Mouse (Mus musculus): ENCODE results near the gene Tmem150b. TPM values are rescaled to one million over a fixed set of nuclear protein-coding genes. Genes with fewer than 3 reads are reported as not detected.

Gene Tmem150b
- polyA plus RNA-seq, 1 experiment, result 0.04 TPM

GRCm38 (mm10) chr7:4671956-4672355 lies 53.1 kb downstream of the Tmem150b start:
- Histone ChIP-seq H3K27me3 (ENCODE audit: control insufficient read depth, insufficient read depth, insufficient read length) (no peaks in the 10 kb centered on the region), H3ac (ENCODE audit: control insufficient read depth, insufficient read length) (no peak overlapping the region), H3K36me3 (ENCODE audit: control insufficient read depth, insufficient read depth) (peaks cover 12% of the 10 kb centered on the region), H3K4me2 (ENCODE audit: low read depth) (no peak overlapping the region), H3K79me2 (ENCODE audit: control insufficient read depth, insufficient read depth) (no peaks in the 10 kb centered on the region), H3K4me3 (no peak overlapping the region)
- TF ChIP-seq MYOG (IDR thresholded peaks at IDR 0.05; ENCODE audit: control insufficient read depth in 1 of 3, insufficient read depth in 1 of 3, insufficient read length in 2 of 3, low read depth in 2 of 3) (no peak), REST (IDR thresholded peaks at IDR 0.05; ENCODE audit: insufficient read depth, insufficient read length) (no peak), E2F4 (IDR thresholded peaks at IDR 0.05; ENCODE audit: insufficient read depth) (no peak), POLR2AphosphoS2 (IDR thresholded peaks at IDR 0.05; ENCODE audit: insufficient read length, low read depth) (no peak)

GRCm38 (mm10) chr7:4670655-4671255 lies 54.3 kb downstream of the Tmem150b start:
- Histone ChIP-seq H3K79me2 (ENCODE audit: control insufficient read depth, insufficient read depth) (no peaks in the 10 kb centered on the region), H3K36me3 (ENCODE audit: control insufficient read depth, insufficient read depth) (peaks cover 7% of the 10 kb centered on the region), H3K27me3 (ENCODE audit: control insufficient read depth, insufficient read depth, insufficient read length) (no peaks in the 10 kb centered on the region), H3ac (ENCODE audit: control insufficient read depth, insufficient read length) (no peak overlapping the region), H3K4me2 (ENCODE audit: low read depth) (no peak overlapping the region), H3K4me3 (no peak overlapping the region)
- TF ChIP-seq POLR2AphosphoS2 (IDR thresholded peaks at IDR 0.05; ENCODE audit: insufficient read length, low read depth) (no peak), REST (IDR thresholded peaks at IDR 0.05; ENCODE audit: insufficient read depth, insufficient read length) (no peak), TCF12 (IDR thresholded peaks at IDR 0.05; ENCODE audit: insufficient read depth, poor library complexity, severe bottlenecking) (no peak), POLR2A (IDR thresholded peaks at IDR 0.05; ENCODE audit: insufficient read length, low read depth) (no peak), TCF3 (IDR thresholded peaks at IDR 0.05; ENCODE audit: insufficient read length, low read depth) (no peak)

GRCm38 (mm10) chr7:4669156-4669555 lies 55.9 kb downstream of the Tmem150b start:
- Histone ChIP-seq H3K79me2 (ENCODE audit: control insufficient read depth, insufficient read depth) (no peaks in the 10 kb centered on the region), H3K4me2 (ENCODE audit: low read depth) (no peak overlapping the region), H3ac (ENCODE audit: control insufficient read depth, insufficient read length) (no peak overlapping the region), H3K36me3 (ENCODE audit: control insufficient read depth, insufficient read depth) (peaks cover 6% of the 10 kb centered on the region), H3K4me3 (no peak overlapping the region), H3K27me3 (ENCODE audit: control insufficient read depth, insufficient read depth, insufficient read length) (no peaks in the 10 kb centered on the region)
- TF ChIP-seq REST (IDR thresholded peaks at IDR 0.05; ENCODE audit: insufficient read depth, insufficient read length) (no peak), USF1 (IDR thresholded peaks at IDR 0.05; ENCODE audit: low read depth) (no peak), MAX (IDR thresholded peaks at IDR 0.05; ENCODE audit: low read depth) (no peak), CEBPB (IDR thresholded peaks at IDR 0.05; ENCODE audit: insufficient read depth, poor library complexity, severe bottlenecking) (no peak), TCF12 (IDR thresholded peaks at IDR 0.05; ENCODE audit: insufficient read depth, poor library complexity, severe bottlenecking) (no peak), E2F4 (IDR thresholded peaks at IDR 0.05; ENCODE audit: insufficient read depth) (no peak), SRF (IDR thresholded peaks at IDR 0.05; ENCODE audit: control insufficient read depth, insufficient read length, low read depth) (no peak), POLR2A (IDR thresholded peaks at IDR 0.05; ENCODE audit: insufficient read length, low read depth) (no peak), POLR2AphosphoS2 (IDR thresholded peaks at IDR 0.05; ENCODE audit: insufficient read length, low read depth) (no peak), MYOG (IDR thresholded peaks at IDR 0.05; ENCODE audit: control insufficient read depth in 1 of 3, insufficient read depth in 1 of 3, insufficient read length in 2 of 3, low read depth in 2 of 3) (no peak), MYOD1 (IDR thresholded peaks at IDR 0.05; ENCODE audit: control insufficient read depth in 1 of 3, insufficient read length in 2 of 3, low read depth in 2 of 3) (no peak), TCF3 (IDR thresholded peaks at IDR 0.05; ENCODE audit: insufficient read length, low read depth) (no peak)

GRCm38 (mm10) chr7:4668506-4668905 lies 56.5 kb downstream of the Tmem150b start:
- no peaks in the 10 kb centered on the region for H3K79me2 ChIP-seq (ENCODE audit: control insufficient read depth, insufficient read depth)
- H3K4me2 ChIP-seq (ENCODE audit: low read depth), result no peak overlapping the region
- H3K4me3 ChIP-seq, result no peak overlapping the region
- H3K27me3 ChIP-seq (ENCODE audit: control insufficient read depth, insufficient read depth, insufficient read length), result no peaks in the 10 kb centered on the region
- no peak overlapping the region for H3ac ChIP-seq (ENCODE audit: control insufficient read depth, insufficient read length)
- no peak for TF ChIP-seq MYOG (IDR thresholded peaks at IDR 0.05; ENCODE audit: control insufficient read depth in 1 of 3, insufficient read depth in 1 of 3, insufficient read length in 2 of 3, low read depth in 2 of 3)
- no peak for TF ChIP-seq MAX (IDR thresholded peaks at IDR 0.05; ENCODE audit: low read depth)
- no peak for TF ChIP-seq TCF12 (IDR thresholded peaks at IDR 0.05; ENCODE audit: insufficient read depth, poor library complexity, severe bottlenecking)
- TF ChIP-seq REST (IDR thresholded peaks at IDR 0.05; ENCODE audit: insufficient read depth, insufficient read length), result no peak
- no peak for TF ChIP-seq SRF (IDR thresholded peaks at IDR 0.05; ENCODE audit: control insufficient read depth, insufficient read length, low read depth)
- no peak for TF ChIP-seq CEBPB (IDR thresholded peaks at IDR 0.05; ENCODE audit: insufficient read depth, poor library complexity, severe bottlenecking)
- TF ChIP-seq TCF3 (IDR thresholded peaks at IDR 0.05; ENCODE audit: insufficient read length, low read depth), result no peak
- TF ChIP-seq USF1 (IDR thresholded peaks at IDR 0.05; ENCODE audit: low read depth), result no peak
- peaks cover 6% of the 10 kb centered on the region for H3K36me3 ChIP-seq (ENCODE audit: control insufficient read depth, insufficient read depth)

- Histone ChIP-seq H3K36me3 (ENCODE audit: control insufficient read depth, insufficient read depth) (peaks cover 6% of the 10 kb centered on the region), H3K4me2 (ENCODE audit: low read depth) (no peak overlapping the region), H3ac (ENCODE audit: control insufficient read depth, insufficient read length) (no peak overlapping the region), H3K79me2 (ENCODE audit: control insufficient read depth, insufficient read depth) (no peaks in the 10 kb centered on the region), H3K4me3 (no peak overlapping the region), H3K27me3 (ENCODE audit: control insufficient read depth, insufficient read depth, insufficient read length) (no peaks in the 10 kb centered on the region)
- TF ChIP-seq E2F4 (IDR thresholded peaks at IDR 0.05; ENCODE audit: insufficient read depth) (no peak), REST (IDR thresholded peaks at IDR 0.05; ENCODE audit: insufficient read depth, insufficient read length) (no peak), MYOG (IDR thresholded peaks at IDR 0.05; ENCODE audit: control insufficient read depth in 1 of 3, insufficient read depth in 1 of 3, insufficient read length in 2 of 3, low read depth in 2 of 3) (no peak), POLR2AphosphoS2 (IDR thresholded peaks at IDR 0.05; ENCODE audit: insufficient read length, low read depth) (no peak), TCF3 (IDR thresholded peaks at IDR 0.05; ENCODE audit: insufficient read length, low read depth) (no peak), POLR2A (IDR thresholded peaks at IDR 0.05; ENCODE audit: insufficient read length, low read depth) (no peak), MYOD1 (IDR thresholded peaks at IDR 0.05; ENCODE audit: control insufficient read depth in 1 of 3, insufficient read length in 2 of 3, low read depth in 2 of 3) (no peak), SRF (IDR thresholded peaks at IDR 0.05; ENCODE audit: control insufficient read depth, insufficient read length, low read depth) (no peak), CEBPB (IDR thresholded peaks at IDR 0.05; ENCODE audit: insufficient read depth, poor library complexity, severe bottlenecking) (no peak), USF1 (IDR thresholded peaks at IDR 0.05; ENCODE audit: low read depth) (no peak), MAX (IDR thresholded peaks at IDR 0.05; ENCODE audit: low read depth) (no peak), TCF12 (IDR thresholded peaks at IDR 0.05; ENCODE audit: insufficient read depth, poor library complexity, severe bottlenecking) (no peak)
Observed at GRCm38 (mm10) chr7:4666871-4667270, 58.2 kb downstream of the Tmem150b start.
